Mouse (Mus musculus): ENCODE measurements around the gene Myg1.
A peak's percentile ranks its signal among the peaks of the same experiment; 100 is the strongest.

- TF ChIP-seq CTCF (IDR thresholded peaks at IDR 0.05) (peak; percentile 97), EP300 (IDR thresholded peaks at IDR 0.05) (no peak)
Measured at GRCm38 (mm10) chr15:102381575-102381974, 50.1 kb downstream of the Myg1 start.
